Mouse (Mus musculus) fibroblast of lung, adult 2 months (primary cell): ENCODE results near the gene Med17.

ENCODE experiments used
- DNase-seq: peaks from one replicate; pipeline ENCODE4 v3.0.0-alpha.2; 2011; ENCODE audit warnings: low read depth

The Med17 gene

DNA sequence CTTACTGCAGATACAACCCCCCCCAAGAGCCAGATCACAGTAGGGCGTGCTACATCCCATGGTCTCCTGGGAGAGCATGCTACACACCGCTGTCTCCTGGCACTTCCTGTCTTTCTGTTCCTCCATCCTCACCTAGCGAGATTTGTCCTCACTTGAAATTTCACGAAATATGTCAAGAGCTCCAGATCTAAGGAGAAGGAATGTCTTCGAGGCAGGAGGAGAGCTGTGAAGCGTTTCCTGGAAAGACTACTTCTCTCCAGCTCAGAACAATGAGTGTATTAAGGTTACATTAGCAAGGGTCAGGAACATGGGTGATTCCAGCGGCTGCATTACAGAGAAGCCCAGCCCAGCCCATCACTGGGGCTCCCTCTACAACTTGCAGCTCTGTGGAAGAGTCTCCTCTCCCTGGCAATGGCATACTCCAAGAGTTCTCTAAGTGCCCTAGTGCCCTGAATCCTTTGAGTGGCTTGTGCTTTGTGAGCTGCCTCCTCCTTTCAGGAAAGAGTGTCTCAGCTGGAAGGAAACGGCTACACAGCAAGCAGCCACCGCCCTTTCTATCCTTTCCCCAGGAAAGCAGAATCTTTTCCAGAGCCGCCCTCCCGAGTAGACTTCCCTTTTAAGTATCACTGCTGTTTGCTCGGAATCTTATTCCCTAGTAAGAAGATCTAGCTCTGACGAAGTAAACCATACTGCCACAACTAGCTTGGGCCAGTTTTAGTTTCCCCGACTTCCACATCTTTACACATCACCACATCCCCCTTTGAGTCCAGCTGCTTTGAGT lies 42.0 kb downstream of the Med17 start:
- DNase-seq = no peak

DNA sequence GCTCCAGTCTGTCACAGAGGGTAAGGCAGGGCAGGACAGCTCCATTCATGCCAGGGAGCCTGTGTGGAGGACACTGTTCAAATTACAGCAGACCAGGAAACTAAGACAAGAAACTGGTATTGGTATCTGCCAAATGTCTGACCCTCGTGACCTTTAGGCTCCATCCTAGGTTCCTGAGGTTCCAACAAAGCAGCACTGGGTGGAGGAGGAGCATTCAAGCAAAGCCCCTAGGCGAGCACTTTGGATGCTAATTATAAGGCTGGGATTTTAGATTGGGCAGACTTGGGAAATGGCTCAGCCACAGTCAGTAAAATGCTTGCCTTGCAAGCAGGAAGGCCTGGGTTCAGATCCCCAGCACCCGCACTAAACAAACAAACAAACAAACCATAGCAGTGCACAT lies 43.7 kb downstream of the Med17 start:
- DNase-seq = no peak

DNA sequence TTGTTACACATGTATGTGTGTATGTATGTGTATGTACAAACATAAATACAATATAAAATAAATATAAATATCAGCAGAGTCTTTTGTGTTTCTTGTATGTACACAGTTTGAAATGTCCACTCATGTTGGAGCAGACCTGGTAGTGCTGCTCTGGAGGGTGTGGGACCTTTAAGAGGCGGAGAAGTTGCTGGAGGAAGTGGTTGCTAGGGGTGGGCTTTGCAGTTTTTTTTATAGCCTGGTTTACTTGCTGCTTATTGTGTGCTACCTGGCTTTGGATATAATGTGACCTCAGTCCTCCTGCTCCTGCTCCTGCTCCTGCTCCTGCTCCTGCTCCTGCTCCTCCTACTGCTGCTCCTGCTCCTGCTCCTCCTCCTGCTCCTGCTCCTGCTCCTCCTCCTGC lies 46.1 kb downstream of the Med17 start:
- DNase-seq = no peak

DNA sequence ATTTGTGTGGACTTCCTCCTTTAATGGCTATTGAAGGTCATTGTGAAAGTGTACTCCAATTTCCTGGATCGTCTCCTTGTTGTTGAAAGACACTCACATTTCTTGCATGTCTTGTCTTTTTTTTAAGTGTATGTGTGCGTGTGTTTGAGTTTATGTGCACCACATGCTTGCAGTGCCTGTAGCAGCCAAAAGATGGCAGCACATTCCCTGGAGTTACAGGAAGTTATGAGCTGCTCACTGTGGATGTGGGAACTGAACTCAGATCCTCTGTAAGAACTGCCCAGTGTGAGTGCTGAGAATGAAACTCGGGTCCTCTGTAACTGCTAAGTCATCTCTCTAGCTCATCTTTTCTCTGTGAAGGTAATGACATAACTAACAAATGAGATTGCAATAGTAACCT lies 47.3 kb downstream of the Med17 start:
- DNase-seq = no peak

DNA sequence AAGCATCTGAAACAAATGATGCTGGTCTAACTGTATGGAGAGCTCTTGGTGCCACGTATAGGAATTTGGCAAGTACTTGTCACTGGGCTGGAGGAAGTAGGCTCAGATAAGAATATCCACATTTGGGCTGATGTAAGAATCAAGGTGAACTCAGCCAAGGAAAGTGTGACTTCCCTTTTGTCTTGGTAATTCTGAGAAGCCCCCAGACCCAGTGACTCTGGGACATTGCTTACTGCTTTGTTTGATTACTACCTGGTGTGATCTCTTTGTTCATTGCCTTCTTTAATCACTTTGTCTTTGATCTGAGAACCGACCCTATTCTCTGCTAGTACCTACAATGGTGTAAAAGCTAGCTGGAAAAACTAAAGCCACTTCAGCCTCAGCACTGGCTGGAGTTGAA lies 54.8 kb downstream of the Med17 start:
- DNase-seq = no peak

DNA sequence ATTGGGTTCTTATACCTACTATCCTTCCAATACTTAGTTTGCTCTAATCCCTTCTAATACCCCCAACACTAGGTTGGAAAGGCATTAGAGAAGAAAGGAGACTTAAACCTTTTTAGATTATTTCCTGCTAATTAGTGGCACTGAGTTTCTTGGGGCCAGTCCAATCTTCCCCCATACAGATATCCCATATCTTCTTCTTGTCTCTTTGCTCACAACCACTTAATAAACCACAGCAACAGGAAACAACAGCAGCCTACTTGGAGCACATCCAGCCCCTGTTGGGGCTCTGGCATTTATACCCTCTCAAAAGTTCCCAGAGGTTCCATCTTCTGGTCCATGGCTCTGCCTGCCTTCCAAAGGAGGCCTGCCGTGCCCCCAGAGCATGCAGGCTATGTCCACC lies 66.0 kb downstream of the Med17 start:
- DNase-seq = no peak

DNA sequence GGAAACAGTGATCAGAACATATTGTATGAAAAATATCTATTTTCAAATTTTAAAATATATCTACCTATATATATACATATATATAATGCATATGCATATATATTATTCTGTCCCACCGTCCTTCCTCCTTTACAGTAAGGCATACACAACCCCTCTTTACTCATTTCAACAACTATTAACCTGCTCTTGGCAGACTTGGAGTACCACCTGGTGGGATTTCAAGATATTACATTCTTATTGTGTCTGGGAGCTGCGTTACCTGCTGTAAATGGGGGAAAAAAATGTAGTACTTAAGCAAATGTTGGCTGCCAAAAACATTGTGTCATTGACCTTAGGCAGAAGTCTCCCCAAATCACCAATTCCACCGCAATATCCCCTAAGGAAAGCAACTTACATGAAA lies 67.9 kb downstream of the Med17 start:
- no peak for DNase-seq
